In the genomic region with DNA sequence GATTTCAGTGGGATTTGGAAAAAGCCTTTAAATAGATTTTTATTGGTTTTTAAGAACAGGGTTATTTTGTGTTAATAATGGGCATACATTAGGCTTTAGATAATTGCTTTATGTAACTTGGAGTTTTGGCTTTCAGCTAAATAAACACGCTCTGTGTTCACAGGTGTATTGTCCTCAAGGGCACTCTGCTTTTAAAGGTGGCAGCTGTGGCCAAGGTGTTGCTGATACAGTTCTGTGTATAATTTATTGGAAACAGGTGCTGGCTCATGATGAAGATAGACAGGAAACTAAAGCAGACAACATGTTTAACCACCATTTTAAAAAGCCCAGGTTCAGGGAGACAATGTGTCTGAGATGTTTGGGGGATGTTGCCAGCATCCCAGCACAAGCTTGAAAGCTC, we compare ENCODE assay signal across 16 mouse cellular contexts.
"Had no signal": no experiment of that assay in that cellular context is flagged by ENCODE, and none has a peak within 500 bp of the region (broad histone marks: within the 10 kb centered on the region; RNA-seq: fewer than 3 reads in every experiment).

No protein-coding gene starts in this region.

- DNase-seq: lung, postnatal 14 days; lung, postnatal 36 days; right cerebral cortex, postnatal 14 days; thymus, adult 2 months; thymus, postnatal 25 days; thymus, postnatal 4 days had no signal

- H3K27me3 ChIP-seq: lung, embryonic 15.5 days; megakaryocyte, embryonic 14.5 days; midbrain, embryonic 13.5 days; midbrain, embryonic 15.5 days; neural tube, embryonic 12.5 days; stomach, embryonic 15.5 days had no signal

- H3K4me3 ChIP-seq: lung, embryonic 15.5 days; megakaryocyte, embryonic 14.5 days; midbrain, embryonic 13.5 days; midbrain, embryonic 15.5 days; neural tube, embryonic 12.5 days; stomach, embryonic 15.5 days had no signal

- H3K9me3 ChIP-seq: lung, embryonic 15.5 days; midbrain, embryonic 13.5 days; midbrain, embryonic 15.5 days; neural tube, embryonic 12.5 days; stomach, embryonic 15.5 days had no signal

- H3K4me2 ChIP-seq: lung, embryonic 15.5 days; midbrain, embryonic 11.5 days; midbrain, embryonic 13.5 days; midbrain, embryonic 15.5 days; neural tube, embryonic 12.5 days; stomach, embryonic 15.5 days had no signal

- H3K9ac ChIP-seq: lung, embryonic 15.5 days; midbrain, embryonic 13.5 days; midbrain, embryonic 15.5 days; neural tube, embryonic 12.5 days; stomach, embryonic 15.5 days had no signal

- H3K27ac ChIP-seq: lung, embryonic 15.5 days; macrophage; midbrain, embryonic 13.5 days; midbrain, embryonic 15.5 days; neural tube, embryonic 12.5 days; stomach, embryonic 15.5 days; stomach, postnatal 0 days had no signal

- H3K36me3 ChIP-seq: lung, embryonic 15.5 days; midbrain, embryonic 13.5 days; midbrain, embryonic 15.5 days; neural tube, embryonic 12.5 days; stomach, embryonic 15.5 days had no signal

- ATAC-seq: lung, postnatal 0 days; midbrain, embryonic 13.5 days; midbrain, embryonic 15.5 days had no signal

- H3K4me1 ChIP-seq: lung, embryonic 15.5 days; megakaryocyte, embryonic 14.5 days; midbrain, embryonic 15.5 days; neural tube, embryonic 12.5 days; stomach, embryonic 15.5 days had no signal
